In genomic region chr4:58339226-58339625, GRCm38 (mm10) we compare ENCODE assay signal across 18 mouse cellular contexts. TPM values are rescaled to one million over a fixed set of nuclear protein-coding genes. Genes with fewer than 3 reads are reported as not detected.
"Had no signal": no experiment of that assay in that cellular context is flagged by ENCODE, and none has a peak within 500 bp of the region (broad histone marks: within the 10 kb centered on the region; RNA-seq: fewer than 3 reads in every experiment).

No protein-coding gene starts in this region.

- H3K27ac ChIP-seq: left cerebral cortex, adult 2 months; limb, embryonic 10.5 days; liver, embryonic 15.5 days; macrophage; neural tube, embryonic 15.5 days; stomach, embryonic 15.5 days had no signal

- H3K27me3 ChIP-seq: liver, embryonic 15.5 days; neural tube, embryonic 15.5 days; stomach, embryonic 15.5 days had no signal

- DNase-seq: kidney, postnatal 10 days; lung, adult 2 months; lung, postnatal 14 days; right cerebral cortex, adult 18-20 months; right cerebral cortex, postnatal 4 days; thymus, adult 2 months; thymus, postnatal 25 days had no signal

- H3K9me3 ChIP-seq: limb, embryonic 10.5 days; liver, embryonic 15.5 days; neural tube, embryonic 15.5 days; stomach, embryonic 15.5 days had no signal

- H3K36me3 ChIP-seq: limb, embryonic 10.5 days; liver, embryonic 15.5 days; neural tube, embryonic 15.5 days; stomach, embryonic 15.5 days had no signal

- ATAC-seq: midbrain, embryonic 16.5 days had no signal

- H3K9ac ChIP-seq: liver, embryonic 15.5 days; neural tube, embryonic 15.5 days; stomach, embryonic 15.5 days had no signal

- H3K4me1 ChIP-seq: liver, embryonic 15.5 days; megakaryocyte, embryonic 14.5 days; neural tube, embryonic 15.5 days; stomach, embryonic 15.5 days had no signal

- H3K4me3 ChIP-seq: left cerebral cortex, adult 2 months; limb, embryonic 10.5 days; liver, embryonic 15.5 days; megakaryocyte, embryonic 14.5 days; neural tube, embryonic 15.5 days; stomach, embryonic 15.5 days had no signal

- H3K4me2 ChIP-seq: liver, embryonic 11.5 days; liver, embryonic 15.5 days; midbrain, embryonic 11.5 days; neural tube, embryonic 15.5 days; stomach, embryonic 15.5 days had no signal

RNA-seq across cellular contexts. Expression of gene Musk, which starts 53.5 kb away (rescaled TPM):
- polyA plus RNA-seq: liver, embryonic 11.5 days; macrophage; midbrain, embryonic 11.5 days; spleen, adult 2 months had no signal
